Mouse (Mus musculus): Measurements from ENCODE around the gene Plpp7. TPM values are rescaled to one million over a fixed set of nuclear protein-coding genes. Genes with fewer than 3 reads are reported as not detected.

Gene Plpp7
- polyA plus RNA-seq, 1 experiment from 2014 or later: 3.8 TPM

DNA sequence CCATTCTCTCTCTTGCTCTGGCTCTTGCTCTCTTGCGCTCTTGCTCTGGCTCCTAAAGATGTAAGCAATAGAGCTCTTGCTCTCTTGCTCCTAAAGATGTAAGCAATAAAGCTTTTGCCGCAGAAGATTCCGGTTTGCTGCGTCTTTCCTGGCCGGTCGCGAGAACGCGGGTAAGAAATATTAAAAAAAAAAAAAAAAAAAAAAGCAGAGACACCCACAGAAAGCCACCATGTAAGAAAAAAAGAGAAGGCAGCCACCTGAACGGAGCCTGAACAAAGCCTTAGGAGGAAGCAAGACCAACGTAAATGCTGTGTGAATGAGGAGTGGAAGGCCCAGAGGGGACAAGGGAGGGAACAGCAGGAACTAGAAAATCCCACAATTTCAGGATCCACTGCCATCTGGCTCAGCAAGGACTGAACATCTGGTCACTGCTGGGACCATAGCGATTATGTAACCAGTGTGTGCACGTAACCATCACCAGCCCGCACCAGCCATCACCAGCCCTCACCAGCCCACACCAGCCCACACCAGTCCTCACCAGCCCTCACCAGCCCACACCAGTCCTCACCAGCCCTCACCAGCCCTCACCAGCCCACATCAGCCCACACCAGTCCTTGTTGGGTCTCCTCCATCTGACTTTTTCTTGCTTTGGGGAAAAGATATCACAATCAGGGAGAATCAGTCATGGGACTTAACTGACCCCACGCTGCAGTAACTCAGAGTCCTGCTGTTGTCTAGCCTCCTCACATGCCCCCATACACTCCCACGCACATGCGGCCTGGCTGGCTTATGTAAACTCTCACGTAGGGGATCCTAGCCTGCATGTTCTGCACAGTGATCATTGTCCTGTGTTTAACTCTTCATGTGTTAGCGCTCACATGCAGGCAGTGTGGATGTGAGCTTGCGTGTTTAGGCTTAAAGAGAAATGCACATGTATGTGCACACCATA, 24.7 kb downstream of the Plpp7 start:
- peaks cover 5% of the 10 kb centered on the region for H3K4me1 ChIP-seq
- H3K27ac ChIP-seq: 0 out of 2 replicates have a peak overlapping the region, but pooled peaks have one; percentile 3
- 95% methylated on average over 20 of the region's 20 CpGs for WGBS
- H3K36me3 ChIP-seq: no peaks in the 10 kb centered on the region
- no peaks in the 10 kb centered on the region for H3K9me3 ChIP-seq (replicated peaks)
- no peak for DNase-seq (ENCODE audit: low spot score)
- no peak overlapping the region for H3K4me3 ChIP-seq
- H3K27me3 ChIP-seq (ENCODE audit: low read depth, poor library complexity, severe bottlenecking): no peaks in the 10 kb centered on the region

DNA sequence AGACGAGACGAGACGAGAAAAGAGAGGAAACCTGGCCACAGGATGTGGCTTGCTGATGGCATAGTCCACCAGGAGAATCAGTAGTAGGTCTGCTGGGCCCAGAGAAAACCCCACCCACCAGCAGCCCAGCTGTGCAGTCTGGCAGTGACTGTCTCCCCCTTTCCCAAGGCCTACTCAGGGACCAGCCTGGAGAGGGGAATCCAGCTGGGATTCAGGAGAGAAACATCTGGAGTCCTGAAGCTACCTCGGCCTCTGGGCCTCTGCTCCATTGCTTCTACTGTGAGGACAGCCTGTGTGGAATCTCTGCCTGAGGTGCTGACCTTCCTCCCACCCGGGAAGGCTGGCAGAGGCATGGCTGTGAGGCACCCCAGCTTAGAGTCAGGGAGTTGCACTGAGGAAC, 25.8 kb downstream of the Plpp7 start:
- Histone ChIP-seq H3K27me3 (ENCODE audit: low read depth, poor library complexity, severe bottlenecking) (no peaks in the 10 kb centered on the region), H3K4me1 (peaks cover 5% of the 10 kb centered on the region), H3K9me3 (replicated peaks) (no peaks in the 10 kb centered on the region), H3K27ac (peak overlapping the region; percentile 31; the same call in 1 of the 2 replicates), H3K4me3 (no peak overlapping the region), H3K36me3 (no peaks in the 10 kb centered on the region)
- DNase-seq (ENCODE audit: low spot score): no peak
- 65% methylated on average over 5 of the region's 5 CpGs for WGBS

DNA sequence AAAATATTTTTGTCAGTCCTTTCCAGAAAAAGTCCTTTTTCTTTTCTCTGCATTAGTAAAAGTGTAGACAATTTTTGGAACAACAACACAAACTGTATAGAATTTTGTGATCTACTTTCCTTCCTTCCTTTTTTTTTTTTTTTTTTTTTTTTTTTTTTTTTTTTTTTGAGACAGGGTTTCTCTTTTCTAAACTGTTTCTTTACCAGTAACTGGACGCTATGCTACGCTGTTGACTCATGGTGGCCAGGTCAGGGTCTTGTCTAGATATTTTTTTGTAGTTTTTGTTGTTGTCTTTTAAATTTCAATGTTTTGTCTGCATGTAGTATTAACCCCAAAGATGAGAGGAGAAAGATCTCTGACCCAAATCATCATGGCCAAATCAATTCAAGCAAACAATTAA, 26.5 kb downstream of the Plpp7 start:
- 88% methylated on average over 2 of the region's 2 CpGs for WGBS
- no peak for DNase-seq (ENCODE audit: low spot score)
- H3K9me3 ChIP-seq (replicated peaks): no peaks in the 10 kb centered on the region
- H3K27me3 ChIP-seq (ENCODE audit: low read depth, poor library complexity, severe bottlenecking): no peaks in the 10 kb centered on the region
- H3K27ac ChIP-seq: no peak overlapping the region
- H3K4me1 ChIP-seq: peaks cover 5% of the 10 kb centered on the region
- H3K36me3 ChIP-seq: no peaks in the 10 kb centered on the region
- no peak overlapping the region for H3K4me3 ChIP-seq

DNA sequence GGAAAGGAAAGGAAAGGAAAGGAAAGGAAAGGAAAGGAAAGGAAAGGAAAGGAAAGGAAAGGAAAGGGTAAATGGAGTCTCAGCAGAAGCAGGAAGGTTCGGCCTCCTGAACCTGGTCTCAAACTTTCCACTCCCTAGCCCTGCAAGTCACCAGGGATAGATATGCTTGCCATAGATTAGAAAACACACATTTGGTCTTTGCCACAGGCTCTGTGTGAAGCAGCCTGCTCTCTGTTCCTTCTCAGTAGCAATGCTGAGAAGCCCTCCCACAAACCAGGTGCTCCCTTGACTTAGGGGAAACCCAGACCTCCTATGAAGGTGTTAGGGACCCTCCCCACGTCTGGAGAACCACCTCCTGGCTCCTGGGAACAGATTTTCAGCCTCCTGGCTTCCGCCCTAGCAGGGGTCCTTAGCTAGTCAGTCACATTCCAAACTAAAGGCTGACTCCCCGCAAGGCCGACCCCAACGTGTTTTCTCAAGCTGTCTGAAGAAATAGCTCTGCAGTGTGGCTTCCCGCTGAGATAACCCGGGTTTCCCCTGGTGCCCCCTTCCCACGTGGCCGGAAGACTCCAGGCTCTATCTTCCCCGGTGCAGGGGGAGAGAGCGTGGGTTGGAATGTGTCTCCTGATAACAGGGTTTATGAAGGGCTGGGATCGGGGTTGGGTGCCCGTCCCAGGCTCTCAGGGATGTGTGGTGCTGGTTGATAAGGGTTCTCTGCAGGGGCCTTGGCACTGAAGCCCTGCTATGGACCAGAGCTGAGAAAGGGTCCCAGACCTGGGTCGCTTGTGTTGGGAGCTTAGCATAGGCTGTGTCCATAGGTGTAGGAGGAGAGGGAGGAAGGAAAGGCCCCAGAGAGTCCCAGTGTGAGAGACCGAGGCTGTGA, 32.6 kb downstream of the Plpp7 start:
- Histone ChIP-seq H3K36me3 (no peaks in the 10 kb centered on the region), H3K27ac (peak overlapping the region; percentile 39), H3K4me3 (no peak overlapping the region), H3K4me1 (peaks cover 27% of the 10 kb centered on the region), H3K27me3 (ENCODE audit: low read depth, poor library complexity, severe bottlenecking) (peaks cover 5% of the 10 kb centered on the region; the same call in 1 of the 2 replicates), H3K9me3 (replicated peaks) (no peaks in the 10 kb centered on the region)
- no peak for DNase-seq (ENCODE audit: low spot score)
- WGBS: 28% methylated on average over 16 of the region's 16 CpGs

DNA sequence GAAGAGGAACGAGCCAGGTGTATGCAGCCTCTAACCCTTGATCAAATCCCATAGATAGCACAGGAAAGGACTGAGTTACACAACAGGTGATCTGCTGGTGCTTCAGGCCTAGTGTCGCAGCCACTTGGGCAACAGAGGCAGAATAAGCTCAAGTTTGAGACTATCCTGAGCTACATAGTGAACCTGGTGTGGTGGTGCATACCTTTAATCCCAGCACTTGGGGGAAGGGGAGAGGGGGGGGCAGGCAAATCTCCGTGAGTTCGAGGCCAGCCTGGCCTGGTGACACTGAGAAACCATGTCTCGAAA, 33.2 kb downstream of the Plpp7 start:
- Histone ChIP-seq H3K27me3 (ENCODE audit: low read depth, poor library complexity, severe bottlenecking) (peaks cover 5% of the 10 kb centered on the region; the same call in 1 of the 2 replicates), H3K36me3 (no peaks in the 10 kb centered on the region), H3K4me3 (no peak overlapping the region), H3K27ac (peak overlapping the region; percentile 39), H3K9me3 (replicated peaks) (no peaks in the 10 kb centered on the region), H3K4me1 (peaks cover 27% of the 10 kb centered on the region)
- 89% methylated on average over 5 of the region's 5 CpGs for WGBS
- no peak for DNase-seq (ENCODE audit: low spot score)

DNA sequence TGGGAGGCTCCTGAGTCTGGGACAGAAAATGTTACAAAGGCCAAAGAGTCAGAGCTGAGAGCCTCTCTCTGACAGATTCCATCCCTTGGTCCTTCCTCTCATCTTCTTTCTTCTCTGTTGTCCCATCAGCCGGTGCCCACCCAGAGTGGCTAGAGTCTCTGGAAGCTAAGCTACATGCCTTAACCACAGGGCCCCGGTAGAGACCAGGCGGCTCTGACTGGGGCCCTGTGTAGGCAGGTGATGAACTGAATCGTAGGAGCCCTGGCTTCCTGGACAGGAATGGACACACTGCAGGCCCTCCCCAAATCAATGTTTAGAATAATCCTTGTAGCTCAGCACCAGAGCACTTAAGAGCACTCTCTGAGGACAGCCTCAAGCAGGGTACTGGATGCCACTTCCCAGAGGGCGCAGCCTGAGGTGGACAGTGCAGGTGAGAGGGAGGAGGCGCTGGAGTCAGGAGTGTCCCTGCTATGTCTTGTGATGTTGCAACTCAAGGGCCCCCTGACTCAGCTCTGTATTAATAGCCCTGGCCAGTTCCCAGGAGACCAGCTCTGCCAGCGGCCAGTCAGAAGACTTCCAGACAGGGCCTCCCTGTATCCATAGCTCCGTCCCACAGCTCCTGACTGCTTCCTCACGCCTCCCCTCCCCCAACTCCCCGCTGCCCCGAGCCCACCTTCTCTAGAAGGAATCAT, 34.2 kb downstream of the Plpp7 start:
- no peaks in the 10 kb centered on the region for H3K36me3 ChIP-seq
- H3K27me3 ChIP-seq (ENCODE audit: low read depth, poor library complexity, severe bottlenecking): peaks cover 5% of the 10 kb centered on the region; the same call in 1 of the 2 replicates
- peak overlapping the region; percentile 54; the same call in 1 of the 2 replicates for H3K27ac ChIP-seq
- DNase-seq (ENCODE audit: low spot score): no peak
- no peaks in the 10 kb centered on the region for H3K9me3 ChIP-seq (replicated peaks)
- no peak overlapping the region for H3K4me3 ChIP-seq
- peaks cover 31% of the 10 kb centered on the region for H3K4me1 ChIP-seq
- 61% methylated on average over 11 of the region's 11 CpGs for WGBS

DNA sequence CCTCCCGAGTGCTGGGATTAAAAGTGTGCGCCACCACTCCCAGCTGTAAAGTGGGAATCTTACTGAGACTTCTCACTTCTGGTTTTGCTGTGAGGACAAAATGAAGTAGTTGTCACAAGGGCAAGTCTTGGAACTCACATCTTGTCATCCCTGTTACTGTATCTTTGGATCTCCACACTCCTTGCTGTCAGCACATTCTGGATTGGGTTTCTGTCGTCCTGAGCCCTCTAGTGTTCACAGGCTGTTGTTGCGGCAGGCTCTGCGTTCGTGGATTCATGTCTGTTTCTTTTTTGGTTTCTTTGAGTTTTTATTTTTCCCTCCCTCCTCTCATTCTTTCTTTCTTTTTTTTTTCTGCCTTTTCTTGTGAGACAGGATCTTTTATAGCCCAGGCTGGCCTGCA, 35.1 kb downstream of the Plpp7 start:
- Histone ChIP-seq H3K4me1 (peaks cover 32% of the 10 kb centered on the region), H3K36me3 (no peaks in the 10 kb centered on the region), H3K4me3 (no peak overlapping the region), H3K9me3 (replicated peaks) (no peaks in the 10 kb centered on the region), H3K27me3 (ENCODE audit: low read depth, poor library complexity, severe bottlenecking) (peaks cover 5% of the 10 kb centered on the region; the same call in 1 of the 2 replicates), H3K27ac (no peak overlapping the region)
- peak; percentile 47 for DNase-seq (ENCODE audit: low spot score)
- 40% methylated on average over 6 of the region's 6 CpGs for WGBS

DNA sequence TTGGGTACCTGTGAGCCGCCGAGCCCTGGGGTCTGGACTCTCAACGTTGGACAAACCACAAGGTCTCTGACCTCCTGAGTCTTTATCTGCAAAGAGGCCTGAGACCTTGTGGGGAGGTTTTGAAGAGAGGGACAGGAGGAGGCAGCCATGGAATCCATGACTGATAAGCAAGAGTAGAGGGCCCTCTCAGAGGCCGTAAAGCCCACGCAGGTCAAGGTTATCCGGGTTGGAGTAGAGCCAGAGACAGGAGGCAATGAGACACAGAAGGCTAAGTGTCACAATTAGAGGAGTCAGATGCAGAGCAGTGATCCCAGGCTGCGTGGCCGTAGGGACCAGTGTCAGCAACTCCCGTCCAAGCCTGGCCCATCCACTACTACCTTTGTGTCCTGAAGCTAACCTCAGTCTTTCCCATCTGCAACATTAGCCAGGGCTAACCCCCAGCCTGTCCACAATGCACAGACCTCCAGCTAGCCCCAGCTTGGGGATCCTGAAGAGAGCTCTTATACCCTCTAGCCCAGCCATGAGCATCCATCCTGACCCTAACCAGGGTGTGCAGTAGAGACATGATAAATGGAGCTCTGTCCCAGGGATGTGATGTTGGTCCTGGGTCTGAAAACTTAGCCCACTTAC, 36.0 kb downstream of the Plpp7 start:
- Histone ChIP-seq H3K36me3 (no peaks in the 10 kb centered on the region), H3K4me1 (peaks cover 32% of the 10 kb centered on the region), H3K9me3 (replicated peaks) (no peaks in the 10 kb centered on the region), H3K27me3 (ENCODE audit: low read depth, poor library complexity, severe bottlenecking) (peaks cover 5% of the 10 kb centered on the region; the same call in 1 of the 2 replicates), H3K4me3 (no peak overlapping the region), H3K27ac (no peak overlapping the region)
- DNase-seq (ENCODE audit: low spot score): no peak
- WGBS: 84% methylated on average over 9 of the region's 9 CpGs

DNA sequence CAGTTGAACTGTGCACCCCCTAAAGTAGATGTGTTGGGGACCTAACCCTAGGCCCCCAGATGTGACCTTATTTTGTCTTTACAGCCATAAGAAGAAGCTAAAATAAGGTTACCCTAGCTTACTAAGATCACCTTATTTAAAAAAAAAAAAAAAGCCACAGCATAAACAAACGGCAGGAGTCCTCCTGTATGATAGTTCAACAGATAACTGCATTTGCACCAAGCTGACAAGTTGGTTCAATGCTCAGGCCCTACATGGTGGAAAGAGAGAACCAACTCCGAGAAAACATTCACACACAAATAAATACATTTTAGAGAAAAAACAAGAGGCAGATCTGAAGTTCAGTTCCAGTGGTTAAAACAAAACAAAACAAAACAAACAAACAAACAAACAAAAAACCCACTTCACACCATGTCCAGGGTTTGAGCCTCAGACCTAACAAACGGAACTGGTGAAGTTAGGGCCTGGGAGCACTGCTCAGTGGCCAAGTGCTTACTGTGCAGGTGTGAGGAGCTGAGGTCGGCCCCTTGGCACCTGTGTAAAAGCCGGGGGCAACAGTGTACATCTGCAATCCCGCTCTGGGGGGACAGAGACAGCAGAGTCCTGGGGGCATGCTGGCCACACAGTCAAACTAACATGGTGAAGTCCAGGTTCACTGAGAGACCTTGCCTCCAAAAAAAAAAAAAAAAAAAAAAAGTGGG, 36.7 kb downstream of the Plpp7 start:
- 66% methylated on average over 6 of the region's 6 CpGs for WGBS

DNA sequence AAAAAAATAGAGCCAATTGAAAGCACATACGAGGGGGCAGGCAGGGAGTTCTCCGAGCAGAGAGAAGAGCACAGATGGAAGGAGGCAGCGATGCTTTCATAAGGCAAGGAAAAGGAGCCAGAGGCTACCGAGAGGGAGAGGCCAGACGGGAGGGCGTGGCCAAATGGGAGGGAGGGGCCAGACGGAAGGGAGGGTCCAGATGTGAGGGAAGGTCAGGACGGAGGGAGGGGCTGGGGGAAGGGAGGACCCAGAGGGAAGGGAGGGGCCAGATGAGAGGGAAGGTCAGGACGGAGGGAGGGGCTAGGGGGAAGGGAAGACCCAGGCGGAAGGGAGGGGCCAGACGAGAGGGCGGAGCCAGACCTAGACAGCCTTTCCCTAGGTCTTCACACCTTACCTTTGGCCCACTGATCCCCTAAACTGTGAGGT, 37.3 kb downstream of the Plpp7 start:
- Histone ChIP-seq H3K4me1 (peaks cover 39% of the 10 kb centered on the region), H3K27ac (no peak overlapping the region), H3K4me3 (peak overlapping the region; percentile 21), H3K9me3 (replicated peaks) (no peaks in the 10 kb centered on the region), H3K36me3 (no peaks in the 10 kb centered on the region), H3K27me3 (ENCODE audit: low read depth, poor library complexity, severe bottlenecking) (peaks cover 5% of the 10 kb centered on the region; the same call in 1 of the 2 replicates)
- peak; percentile 79 for DNase-seq (ENCODE audit: low spot score)
- WGBS: 4% methylated on average over 12 of the region's 12 CpGs

More for the DNA sequence above, 36.7 kb downstream of the Plpp7 start:
- DNase-seq (ENCODE audit: low spot score): no peak
- Histone ChIP-seq H3K4me1 (peaks cover 33% of the 10 kb centered on the region), H3K4me3 (no peak overlapping the region), H3K36me3 (no peaks in the 10 kb centered on the region), H3K27ac (no peak overlapping the region), H3K9me3 (replicated peaks) (no peaks in the 10 kb centered on the region), H3K27me3 (ENCODE audit: low read depth, poor library complexity, severe bottlenecking) (peaks cover 5% of the 10 kb centered on the region; the same call in 1 of the 2 replicates)

DNA sequence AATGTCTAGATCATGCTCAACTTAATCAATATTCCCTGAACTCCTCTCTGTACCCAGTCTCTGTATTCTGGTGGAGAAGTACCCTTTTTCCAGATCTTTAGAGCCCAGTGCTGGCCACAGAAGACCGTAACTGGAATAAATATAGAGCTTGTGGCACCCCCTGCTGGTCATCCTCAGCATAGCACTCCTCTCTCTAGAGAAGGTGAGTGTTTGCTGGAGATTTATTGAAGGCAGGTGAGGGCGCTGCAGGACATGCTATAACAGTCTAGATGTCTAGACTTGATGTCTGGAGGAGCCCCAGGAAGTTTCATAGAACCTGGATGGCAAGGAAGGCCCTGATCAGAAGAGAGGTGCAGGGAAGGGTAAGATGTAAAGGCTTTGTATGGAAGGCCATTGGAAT, 38.7 kb downstream of the Plpp7 start:
- Histone ChIP-seq H3K27me3 (ENCODE audit: low read depth, poor library complexity, severe bottlenecking) (no peaks in the 10 kb centered on the region), H3K27ac (peak overlapping the region; percentile 71; the same call in 1 of the 2 replicates)
- WGBS: 5% methylated on average over 2 of the region's 2 CpGs

More for the DNA sequence above, 38.7 kb downstream of the Plpp7 start:
- Histone ChIP-seq H3K4me1 (peaks cover 32% of the 10 kb centered on the region), H3K9me3 (replicated peaks) (no peaks in the 10 kb centered on the region), H3K4me3 (no peak overlapping the region), H3K36me3 (no peaks in the 10 kb centered on the region)
- peak; percentile 90 for DNase-seq (ENCODE audit: low spot score)

Measured in limb, embryonic 10.5 days (tissue).